Mouse (Mus musculus): Measurements from ENCODE around the gene Tm7sf3. TPM values are rescaled to one million over a fixed set of nuclear protein-coding genes. Genes with fewer than 3 reads are reported as not detected.

Tm7sf3 gene
- polyA plus RNA-seq, 2 experiments, result 11.2 to 24.8 TPM

- peaks cover under 1% of the 10 kb centered on the region for H3K36me3 ChIP-seq (replicated peaks; ENCODE audit: control insufficient read depth, insufficient read depth, low read depth)
- H3K27me3 ChIP-seq (ENCODE audit: control insufficient read depth, insufficient read depth, low read length), result no peaks in the 10 kb centered on the region
Measured at GRCm38 (mm10) chr6:146580381-146580926, 62.2 kb downstream of the Tm7sf3 start.

GRCm38 (mm10) chr6:146578586-146578985, 64.0 kb downstream of the Tm7sf3 start:
- Histone ChIP-seq H3K36me3 (replicated peaks; ENCODE audit: control insufficient read depth, insufficient read depth, low read depth) (no peaks in the 10 kb centered on the region; the same call in none of the 2 replicates), H3K9me3 (ENCODE audit: control insufficient read depth, low read length) (no peaks in the 10 kb centered on the region), H3K27ac (peak overlapping the region; percentile 91), H3K4me1 (replicated peaks; ENCODE audit: control insufficient read depth in 2 of 2, insufficient read depth in 2 of 2, low read length in 1 of 2) (peaks cover 16 to 27% of the 10 kb centered on the region in 2 experiments), H3K9ac (replicated peaks) (peak overlapping the region; percentile 91), H3K4me3 (ENCODE audit: insufficient read depth in 1 of 2, low read depth in 2 of 2, low read length in 2 of 2) (peak overlapping the region; percentile 69 to 86), H3K4me2 (ENCODE audit: low read depth) (peak overlapping the region; percentile 91), H3K27me3 (ENCODE audit: control insufficient read depth, insufficient read depth, low read length) (no peaks in the 10 kb centered on the region)
- 5% methylated on average over 7 of the region's 7 CpGs for whole genome bisulfite sequencing (ENCODE audit: insufficient replicate concordance)
- no peak for TF ChIP-seq CTCF (IDR thresholded peaks at IDR 0.05; ENCODE audit: low read depth)
- no peak for TF ChIP-seq EP300 (IDR thresholded peaks at IDR 0.05; ENCODE audit: low read depth)
- ATAC-seq (ENCODE audit: insufficient read depth), result no peak
- DNase-seq (ENCODE audit: low read depth in 3 of 3, low spot score in 3 of 3), result peak; percentile 30 to 42 (median 33)

More at GRCm38 (mm10) chr6:146580381-146580926, 62.2 kb downstream of the Tm7sf3 start:
- no peak overlapping the region for H3K27ac ChIP-seq
- no peaks in the 10 kb centered on the region for H3K9me3 ChIP-seq (ENCODE audit: control insufficient read depth, low read length)
- H3K4me1 ChIP-seq (replicated peaks; ENCODE audit: control insufficient read depth in 2 of 2, insufficient read depth in 2 of 2, low read length in 1 of 2), result peaks cover 16 to 22% of the 10 kb centered on the region in 2 experiments
- 0 out of 2 replicates have a peak overlapping the region, but pooled peaks have one; percentile 24 for H3K9ac ChIP-seq (replicated peaks)
- no peak for TF ChIP-seq CTCF (IDR thresholded peaks at IDR 0.05; ENCODE audit: low read depth)
- TF ChIP-seq EP300 (IDR thresholded peaks at IDR 0.05; ENCODE audit: low read depth), result no peak
- ATAC-seq (ENCODE audit: insufficient read depth), result no peak
- no peak overlapping the region for H3K4me3 ChIP-seq (ENCODE audit: insufficient read depth in 1 of 2, low read depth in 2 of 2, low read length in 2 of 2)
- peak overlapping the region; percentile 91 for H3K4me2 ChIP-seq (ENCODE audit: low read depth)
- WGBS (ENCODE audit: insufficient replicate concordance), result 8% methylated on average over 2 of the region's 2 CpGs
- DNase-seq (ENCODE audit: low read depth in 3 of 3, low spot score in 3 of 3), result no peak

- DNase-seq (ENCODE audit: low read depth in 3 of 3, low spot score in 3 of 3) (peak; percentile 52 to 63 (median 56)), ATAC-seq (ENCODE audit: insufficient read depth) (peak; percentile 65)
- no peaks in the 10 kb centered on the region; the same call in none of the 2 replicates for H3K36me3 ChIP-seq (replicated peaks; ENCODE audit: control insufficient read depth, insufficient read depth, low read depth)
- H3K4me3 ChIP-seq (ENCODE audit: insufficient read depth in 1 of 2, low read depth in 2 of 2, low read length in 2 of 2), result peak overlapping the region; percentile 69 to 86
- no peaks in the 10 kb centered on the region for H3K27me3 ChIP-seq (ENCODE audit: control insufficient read depth, insufficient read depth, low read length)
- H3K4me1 ChIP-seq (replicated peaks; ENCODE audit: control insufficient read depth in 2 of 2, insufficient read depth in 2 of 2, low read length in 1 of 2), result peaks cover 16 to 27% of the 10 kb centered on the region in 2 experiments
- peak overlapping the region; percentile 91 for H3K4me2 ChIP-seq (ENCODE audit: low read depth)
- H3K9me3 ChIP-seq (ENCODE audit: control insufficient read depth, low read length), result no peaks in the 10 kb centered on the region
- TF ChIP-seq CTCF (IDR thresholded peaks at IDR 0.05; ENCODE audit: low read depth) (no peak), EP300 (IDR thresholded peaks at IDR 0.05; ENCODE audit: low read depth) (no peak)
- peak overlapping the region; percentile 91 for H3K27ac ChIP-seq
- peak overlapping the region; percentile 91 for H3K9ac ChIP-seq (replicated peaks)
- WGBS (ENCODE audit: insufficient replicate concordance), result under 1% methylated on average over 22 of the region's 22 CpGs
Measured at GRCm38 (mm10) chr6:146578111-146578531, 64.5 kb downstream of the Tm7sf3 start.

- peak within 1 kb of the TSS; percentile 91 for H3K4me2 ChIP-seq (ENCODE audit: low read depth)
- under 1% methylated on average over 77 of the region's 77 CpGs for WGBS (ENCODE audit: insufficient replicate concordance)
Measured at GRCm38 (mm10) chr6:146577310-146578109, 65.1 kb downstream of the Tm7sf3 start, which contains the start of gene Ints13. Gene Ints13 (minus strand): TSS chr6:146577835.

More at GRCm38 (mm10) chr6:146577310-146578109, 65.1 kb downstream of the Tm7sf3 start, which contains the start of gene Ints13:
- Histone ChIP-seq H3K4me1 (replicated peaks; ENCODE audit: control insufficient read depth in 2 of 2, insufficient read depth in 2 of 2, low read length in 1 of 2) (peaks cover 16 to 27% of the 10 kb centered on the region in 2 experiments), H3K4me3 (ENCODE audit: insufficient read depth in 1 of 2, low read depth in 2 of 2, low read length in 2 of 2) (peak within 1 kb of the TSS; percentile 69 to 86), H3K27me3 (ENCODE audit: control insufficient read depth, insufficient read depth, low read length) (no peaks in the 10 kb centered on the region), H3K27ac (peak within 1 kb of the TSS; percentile 91), H3K9ac (replicated peaks) (peak within 1 kb of the TSS; percentile 91), H3K9me3 (ENCODE audit: control insufficient read depth, low read length) (no peaks in the 10 kb centered on the region), H3K36me3 (replicated peaks; ENCODE audit: control insufficient read depth, insufficient read depth, low read depth) (no peaks in the 10 kb centered on the region; the same call in 1 of the 2 replicates)
- ATAC-seq (ENCODE audit: insufficient read depth) (peak; percentile 92), DNase-seq (ENCODE audit: low read depth in 3 of 3, low spot score in 3 of 3) (peak; percentile 96 to 97 (median 97))
- TF ChIP-seq EP300 (IDR thresholded peaks at IDR 0.05; ENCODE audit: low read depth), result 0 out of 2 replicates have a peak, but pooled peaks have one; percentile 65
- no peak for TF ChIP-seq CTCF (IDR thresholded peaks at IDR 0.05; ENCODE audit: low read depth)
